Mouse (Mus musculus) lung, postnatal 0 days (tissue): ENCODE results near the gene Cntnap5c. TPM values are rescaled to one million over a fixed set of nuclear protein-coding genes. Genes with fewer than 3 reads are reported as not detected.
"Not testable (repeated sequence)": the region's sequence is repeated elsewhere in the genome, so short reads cannot be mapped to it uniquely, and the experiment has no call there.

Experiments used
- ATAC-seq: fragments of 200-750 bp; cut with Nextera tagmentation; 2 replicates; pipeline ENCODE4 v1.8.0; 2017; ENCODE audit warnings: moderate library complexity
- DNase-seq: peaks from one replicate; pipeline ENCODE4 v3.0.0-alpha.2; 2016; ENCODE audit warnings: low spot score
- H3K27ac ChIP-seq: fragments of 300-500 bp; sonication (generic); 2 replicates; pipeline ENCODE4 v1.5.1; 2014; ENCODE audit warnings: antibody characterized with exemption, mild to moderate bottlenecking, low read length, mixed read lengths
- H3K27me3 ChIP-seq: fragments of 300-500 bp; sonication (generic); replicated peaks from 2 replicates; pipeline ENCODE4 v1.6.1; 2014; ENCODE audit warnings: low read length, mixed read lengths; ENCODE audit not compliant: insufficient read depth
- H3K36me3 ChIP-seq: fragments of 300-500 bp; sonication (generic); 2 replicates; pipeline ENCODE4 v1.6.1; 2014; ENCODE audit warnings: low read length, mixed read lengths; ENCODE audit not compliant: insufficient read depth
- H3K4me1 ChIP-seq: fragments of 300-500 bp; sonication (generic); 2 replicates; pipeline ENCODE4 v1.6.1; 2014; ENCODE audit warnings: antibody characterized with exemption, low read depth, low read length, mixed read lengths; ENCODE audit not compliant: insufficient read depth
- H3K4me2 ChIP-seq: fragments of 300-500 bp; sonication (generic); replicated peaks from 2 replicates; pipeline ENCODE4 v1.6.1; 2014; ENCODE audit warnings: low read depth, mild to moderate bottlenecking, low read length, moderate library complexity, mixed read lengths
- H3K4me3 ChIP-seq: fragments of 300-500 bp; sonication (generic); 2 replicates; pipeline ENCODE4 v1.5.1; 2014; ENCODE audit warnings: low read depth, low read length
- H3K9ac ChIP-seq: fragments of 300-500 bp; sonication (generic); replicated peaks from 2 replicates; pipeline ENCODE4 v1.6.1; 2014; ENCODE audit warnings: low read depth, mild to moderate bottlenecking
- H3K9me3 ChIP-seq: fragments of 300-500 bp; sonication (generic); 2 replicates; pipeline ENCODE4 v1.6.1; 2016; ENCODE audit warnings: low read length, mixed read lengths
- CTCF ChIP-seq: IDR thresholded peaks from 2 replicates; pipeline ENCODE4 v1.5.1; 2016; ENCODE audit warnings: antibody characterized with exemption, mild to moderate bottlenecking
- EP300 ChIP-seq: IDR thresholded peaks from 2 replicates; pipeline ENCODE4 v1.6.1; 2016; ENCODE audit warnings: antibody characterized with exemption, mild to moderate bottlenecking, control low read depth
- WGBS: fragments of 180-500 bp; shearing (Covaris S2); extraction: QIAGEN DNeasy Blood & Tissue Kit; methylation state at CpG from one replicate; pipeline ENCODE4 v1.1.7; 2014; 5-methylcytosine and 5-hydroxymethylcytosine counted together
- polyA plus RNA-seq: library from polyadenylated mRNA; unstranded; fragments of >200 nt; fragmentation: Nextera tagmentation; extraction: Ambion mirVana; gene quantifications from 2 replicates; pipeline ENCODE4 v1.2.1, GENCODE M21; 2015

Cntnap5c gene
- polyA plus RNA-seq, 1 experiment from 2014 or later = not detected

DNA sequence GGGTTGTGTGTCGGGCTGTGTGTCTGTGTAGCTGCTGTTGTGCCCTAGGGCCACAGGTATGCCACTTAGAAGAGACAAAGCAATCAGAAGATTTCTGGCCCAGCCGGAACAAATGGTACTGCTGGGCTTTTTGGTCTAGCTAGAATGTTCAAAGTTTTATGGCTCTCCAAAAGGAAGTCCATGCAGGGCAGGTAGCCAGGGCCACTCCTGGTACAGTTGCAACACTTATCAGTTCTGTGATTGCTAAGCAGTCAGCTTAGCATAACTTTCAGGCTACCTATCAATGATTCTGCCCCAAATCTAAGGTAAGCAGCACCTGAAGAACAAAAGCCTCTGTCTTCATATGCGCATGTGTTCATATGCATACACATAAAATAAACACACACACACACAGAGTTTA lies 26.0 kb downstream of the Cntnap5c start:
- no peaks in the 10 kb centered on the region for H3K9me3 ChIP-seq
- ATAC-seq (no peak), DNase-seq (no peak)
- 68% methylated on average over 3 of the region's 3 CpGs for WGBS
- H3K27ac ChIP-seq = no peak overlapping the region
- no peaks in the 10 kb centered on the region for H3K36me3 ChIP-seq
- H3K4me2 ChIP-seq = no peak overlapping the region
- H3K4me3 ChIP-seq = no peak overlapping the region
- H3K27me3 ChIP-seq = no peaks in the 10 kb centered on the region
- no peak overlapping the region for H3K9ac ChIP-seq
- TF ChIP-seq EP300 (no peak), CTCF (no peak)
- H3K4me1 ChIP-seq = no peaks in the 10 kb centered on the region

DNA sequence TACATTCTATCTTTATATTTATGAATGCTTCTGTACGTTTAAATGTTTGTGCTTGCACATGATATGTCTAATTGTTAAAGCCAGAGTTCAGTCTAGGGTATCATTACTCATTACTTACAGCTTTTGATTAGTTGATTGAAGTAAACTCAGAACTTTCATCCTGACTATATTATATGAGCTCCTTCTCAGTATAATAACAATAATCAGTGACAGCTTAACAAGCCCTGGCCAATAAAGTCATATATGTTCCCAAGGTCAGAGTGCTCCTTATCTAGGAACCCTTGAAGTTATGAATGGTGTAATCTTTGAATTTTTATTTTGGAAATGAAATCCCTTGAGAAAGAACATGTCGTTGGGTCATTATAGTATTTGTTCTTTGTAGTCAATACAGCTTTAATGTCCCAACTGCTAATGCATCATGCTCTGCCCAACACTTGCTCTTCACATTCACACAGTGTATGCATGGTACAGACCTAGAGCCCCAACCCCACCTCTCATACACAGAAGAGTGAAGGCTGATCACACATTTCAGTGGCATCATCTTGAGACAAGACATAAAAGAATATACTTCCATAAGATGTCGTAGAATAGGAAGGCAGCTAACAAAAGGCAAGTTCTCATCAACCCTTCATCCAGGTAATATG lies 27.4 kb downstream of the Cntnap5c start:
- no peak for ATAC-seq
- Histone ChIP-seq H3K4me2 (no peak overlapping the region), H3K4me3 (no peak overlapping the region), H3K27ac (no peak overlapping the region), H3K36me3 (no peaks in the 10 kb centered on the region), H3K9ac (no peak overlapping the region), H3K4me1 (no peaks in the 10 kb centered on the region), H3K9me3 (no peaks in the 10 kb centered on the region), H3K27me3 (no peaks in the 10 kb centered on the region)
- 64% methylated on average over 3 of the region's 3 CpGs for WGBS
- no peak for DNase-seq
- TF ChIP-seq EP300 (no peak), CTCF (no peak)

DNA sequence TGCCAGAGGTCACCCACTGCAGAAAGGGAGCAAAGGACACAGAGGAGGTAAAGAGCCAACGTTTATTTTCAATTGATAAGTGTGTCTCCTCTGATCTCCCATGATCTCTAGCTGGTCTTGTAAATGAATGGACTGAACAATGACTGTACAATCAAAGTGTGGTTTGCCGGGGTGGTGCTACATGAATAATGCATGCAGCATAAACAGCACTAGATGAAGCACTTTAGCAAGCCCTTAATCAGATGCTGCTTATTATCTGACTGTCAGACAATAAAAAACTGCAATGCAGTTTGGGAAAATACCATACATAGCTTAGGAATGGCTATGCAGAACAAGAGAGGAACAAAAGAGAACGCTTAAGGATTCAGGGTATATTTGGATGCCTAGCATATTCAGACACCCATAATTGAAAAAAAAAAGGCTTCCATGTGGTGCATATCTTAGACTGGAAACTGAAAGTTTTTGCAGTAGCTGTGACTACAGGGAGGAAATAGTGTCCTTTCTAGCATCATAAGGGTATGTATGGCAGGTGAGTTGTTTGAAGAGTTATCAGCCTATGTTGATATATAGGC lies 30.1 kb downstream of the Cntnap5c start:
- Histone ChIP-seq H3K27me3 (no peaks in the 10 kb centered on the region), H3K36me3 (no peaks in the 10 kb centered on the region), H3K9ac (no peak overlapping the region), H3K9me3 (no peaks in the 10 kb centered on the region), H3K4me2 (no peak overlapping the region), H3K4me3 (no peak overlapping the region), H3K27ac (no peak overlapping the region), H3K4me1 (no peaks in the 10 kb centered on the region)
- TF ChIP-seq EP300 (no peak), CTCF (no peak)
- ATAC-seq = no peak
- WGBS = 47% methylated on average over 3 of the region's 3 CpGs
- DNase-seq = no peak

DNA sequence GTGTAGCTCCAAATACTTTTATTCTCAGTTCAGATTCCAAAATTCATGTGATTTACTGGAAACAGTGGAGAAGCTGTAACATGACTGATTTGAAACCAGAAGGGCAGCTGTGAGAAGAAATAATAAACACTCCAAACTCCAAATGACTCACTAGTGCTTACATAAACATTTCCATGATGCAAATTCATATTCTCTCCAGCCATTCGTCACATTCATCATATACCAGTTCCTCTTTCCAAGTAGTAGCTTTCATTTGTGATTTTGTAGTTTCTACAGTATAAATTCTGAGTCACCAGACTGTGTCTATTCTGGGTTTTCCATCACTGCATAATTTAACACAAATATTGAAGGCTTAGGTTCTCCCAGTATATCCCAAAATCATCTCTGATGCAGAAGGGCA lies 31.8 kb downstream of the Cntnap5c start:
- Histone ChIP-seq H3K4me1 (no peaks in the 10 kb centered on the region), H3K36me3 (no peaks in the 10 kb centered on the region), H3K4me2 (no peak overlapping the region), H3K4me3 (no peak overlapping the region), H3K27ac (no peak overlapping the region), H3K9ac (no peak overlapping the region), H3K27me3 (no peaks in the 10 kb centered on the region), H3K9me3 (no peaks in the 10 kb centered on the region)
- DNase-seq (no peak), ATAC-seq (no peak)
- WGBS = 45% methylated on average over 1 of the region's 1 CpGs
- TF ChIP-seq CTCF = no peak
- TF ChIP-seq EP300 = no peak

DNA sequence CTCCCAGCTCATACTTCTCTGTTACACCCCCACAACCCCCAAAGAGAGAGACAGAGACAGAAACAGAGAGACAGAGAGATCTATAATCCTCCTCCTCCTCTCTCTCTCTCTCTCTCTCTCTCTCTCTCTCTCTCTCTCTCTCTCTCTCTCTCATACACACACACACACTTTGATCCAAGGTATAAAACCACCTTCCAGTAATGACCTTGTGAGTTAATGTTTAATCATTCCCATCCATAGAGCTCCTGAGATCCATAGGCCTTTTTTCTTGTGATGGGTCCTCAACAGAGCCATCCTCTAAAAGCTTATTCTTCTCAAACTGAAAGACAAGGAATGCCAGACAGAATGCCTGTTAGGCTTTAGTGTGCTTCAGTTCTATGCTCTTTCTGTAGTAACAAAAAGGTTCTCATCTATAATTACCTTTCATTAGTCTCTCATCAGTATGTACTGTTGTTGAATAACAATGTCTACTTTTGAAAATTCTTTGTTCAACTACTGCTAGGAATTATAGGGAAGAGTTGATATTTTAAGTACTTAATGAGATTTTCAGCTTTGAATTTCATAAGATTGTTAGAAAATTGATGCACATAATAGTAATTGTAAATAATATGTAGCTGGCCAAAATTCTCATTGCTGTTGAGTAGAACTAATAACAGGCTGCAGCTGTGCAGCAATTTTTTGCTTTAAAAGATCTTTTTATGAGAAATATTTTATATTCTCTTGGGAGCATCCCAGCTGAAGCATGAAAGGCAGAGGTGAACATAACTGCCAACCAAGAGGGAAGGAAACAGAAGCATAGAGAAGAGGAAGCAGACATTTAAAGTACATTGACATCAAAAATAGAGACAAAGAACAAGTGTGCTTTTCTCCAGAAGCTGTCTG lies 68.0 kb downstream of the Cntnap5c start:
- ATAC-seq = no peak
- TF ChIP-seq EP300 = no peak
- no peak for TF ChIP-seq CTCF

DNA sequence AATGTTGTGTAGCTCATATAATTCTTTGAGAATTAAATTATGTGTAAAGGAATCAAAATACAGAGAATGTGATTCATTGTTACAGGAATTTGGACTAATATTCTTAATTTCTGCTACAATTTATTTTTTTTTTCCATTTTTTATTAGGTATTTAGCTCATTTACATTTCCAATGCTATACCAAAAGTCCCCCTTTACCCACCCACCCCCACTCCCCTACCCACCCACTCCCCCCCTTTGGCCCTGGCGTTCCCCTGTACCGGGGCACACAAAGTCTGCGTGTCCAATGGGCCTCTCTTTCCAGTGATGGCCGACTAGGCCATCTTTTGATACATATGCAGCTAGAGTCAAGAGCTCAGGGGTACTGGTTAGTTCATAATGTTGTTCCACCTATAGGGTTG lies 86.4 kb downstream of the Cntnap5c start:
- H3K9me3 ChIP-seq, ATAC-seq, H3K9ac ChIP-seq, H3K4me1 ChIP-seq, H3K27ac ChIP-seq, DNase-seq, H3K4me2 ChIP-seq, H3K27me3 ChIP-seq, H3K4me3 ChIP-seq, H3K36me3 ChIP-seq: not testable (repeated sequence)
- WGBS = no CpG with 5 or more reads among the region's 4 CpGs

More for the DNA sequence above, 68.0 kb downstream of the Cntnap5c start:
- Histone ChIP-seq H3K27ac (no peak overlapping the region), H3K27me3 (no peaks in the 10 kb centered on the region), H3K4me2 (no peak overlapping the region), H3K4me3 (no peak overlapping the region), H3K9me3 (no peaks in the 10 kb centered on the region), H3K36me3 (no peaks in the 10 kb centered on the region), H3K4me1 (no peaks in the 10 kb centered on the region), H3K9ac (no peak overlapping the region)
- DNase-seq = no peak
